Mouse (Mus musculus): ENCODE measurements around the gene Fbxl7.

The Fbxl7 gene

DNA sequence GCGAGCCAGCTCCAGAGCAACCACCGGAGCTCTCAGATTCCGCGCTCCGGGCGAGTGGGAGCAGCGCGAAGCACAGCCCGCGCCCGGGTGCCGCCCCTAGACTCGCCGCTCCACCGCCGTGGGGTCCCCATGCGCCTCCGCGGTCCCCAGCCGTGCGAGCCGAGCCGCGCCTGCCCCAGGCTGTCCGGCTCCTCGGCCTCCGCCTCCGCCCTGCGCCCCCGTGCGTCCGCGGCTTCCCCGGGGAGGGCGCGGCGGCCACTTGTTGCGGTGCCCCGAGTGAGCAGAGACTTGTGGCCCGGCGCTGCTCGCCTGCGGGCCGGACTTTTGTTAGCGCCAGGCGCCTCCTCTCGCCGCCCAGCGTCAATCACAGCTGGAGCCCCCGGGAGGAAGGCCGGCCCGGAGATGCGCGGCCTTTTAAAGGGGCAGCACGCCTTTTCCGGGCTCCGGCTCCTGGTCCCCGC, at the start of gene Fbxl7:
Fbxl7 (minus strand) TSS at position 330 of the 461 bp plus-strand sequence.
- peak; percentile 6 for DNase-seq

DNA sequence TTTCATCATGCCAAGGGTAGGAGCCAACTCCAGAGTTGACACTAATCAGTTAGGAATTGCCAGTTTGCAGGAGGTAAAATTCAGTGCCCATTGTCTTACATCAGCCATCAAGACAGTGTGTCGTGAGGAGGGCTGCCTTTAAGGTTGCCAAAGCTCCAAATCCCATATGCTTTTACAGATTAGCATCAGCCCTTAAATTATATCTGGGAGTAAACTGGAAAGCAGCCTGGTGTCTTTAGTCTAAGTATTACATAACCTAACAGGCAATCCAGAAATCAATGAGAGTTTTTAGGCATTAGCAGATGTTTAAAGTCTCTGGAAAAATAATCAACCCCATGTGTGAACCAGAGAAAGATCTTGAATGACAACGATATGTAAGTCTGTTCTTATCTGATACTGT, 26.6 kb upstream of the Fbxl7 start:
- DNase-seq = no peak

GRCm38 (mm10) chr15:26913427-26913826, 18.0 kb upstream of the Fbxl7 start:
- no peak for DNase-seq

GRCm38 (mm10) chr15:26895761-26896160, 381 bp upstream of the Fbxl7 start:
- no peak for DNase-seq

DNA sequence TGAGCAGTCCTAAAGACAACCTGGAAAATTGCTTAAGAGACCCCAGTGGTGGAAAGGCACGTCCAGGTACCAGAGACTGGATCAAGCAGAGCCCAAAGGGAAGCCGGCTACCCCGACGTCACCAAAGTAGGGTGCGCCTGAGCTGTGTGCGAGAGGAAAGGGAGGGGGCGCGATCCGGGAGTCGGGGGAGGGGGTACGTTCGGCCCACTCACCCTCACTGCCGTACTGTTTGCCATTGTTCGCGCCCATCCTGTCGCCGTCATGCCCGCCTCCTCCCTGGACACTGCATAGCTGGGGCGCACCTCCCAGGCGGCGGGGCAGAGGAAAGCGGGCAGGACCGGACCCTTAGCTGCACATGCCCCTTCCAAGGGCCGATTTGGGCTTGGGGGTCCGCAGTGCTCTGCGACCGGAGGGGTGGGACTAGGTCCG, 565 bp downstream of the Fbxl7 start:
- DNase-seq = no peak

DNA sequence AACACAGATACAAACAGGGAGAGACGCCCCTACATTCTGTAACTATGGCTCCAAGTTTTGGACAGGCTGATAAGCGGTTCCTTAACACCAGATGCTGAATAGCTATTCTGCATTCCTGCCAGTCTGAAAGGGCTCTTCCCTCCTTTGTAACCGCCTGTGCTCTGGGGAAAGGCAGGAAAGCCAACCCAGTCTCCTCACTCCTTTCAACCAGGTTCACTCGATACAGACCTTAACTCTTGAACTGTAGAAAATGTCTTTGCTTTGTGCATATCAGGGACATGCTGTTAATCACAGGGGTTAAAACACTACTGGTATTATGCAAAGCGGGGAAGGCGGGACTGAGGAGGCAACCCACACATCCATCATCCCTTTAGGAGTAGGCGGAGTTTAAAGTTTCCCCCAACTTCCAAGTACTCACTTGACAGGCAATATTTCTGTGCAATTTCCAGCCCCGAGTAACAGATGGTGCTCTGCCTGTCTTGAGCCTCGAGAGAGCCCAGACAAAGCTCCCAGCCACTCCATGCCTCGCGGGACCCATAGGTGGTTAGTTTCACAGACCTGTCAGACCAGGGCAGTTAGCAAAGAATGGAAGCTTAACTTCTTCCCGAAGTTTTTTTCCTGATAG, 1.2 kb downstream of the Fbxl7 start:
- DNase-seq = no peak

DNA sequence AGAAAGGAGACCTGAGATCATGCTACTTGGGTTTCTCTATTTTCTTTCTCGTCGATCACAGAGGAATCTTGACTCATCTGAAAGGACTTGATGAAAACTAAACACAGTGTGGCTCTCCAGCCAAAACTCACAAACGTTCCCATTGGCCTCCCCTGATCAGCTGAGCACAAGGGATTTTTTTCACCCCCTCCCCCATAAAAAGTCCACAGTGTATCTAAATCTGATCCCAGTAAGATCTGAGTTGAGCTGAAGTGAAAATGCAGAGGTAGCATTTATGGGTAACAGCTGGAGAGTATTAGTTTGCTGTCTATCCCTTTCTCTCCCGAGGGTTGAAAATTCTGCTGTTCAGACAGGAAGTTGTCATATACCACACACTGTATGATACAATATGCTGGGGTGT, 2.2 kb downstream of the Fbxl7 start:
- no peak for DNase-seq

GRCm38 (mm10) chr15:26889971-26890370, 5.4 kb downstream of the Fbxl7 start:
- no peak for DNase-seq

GRCm38 (mm10) chr15:26888170-26888569, 7.2 kb downstream of the Fbxl7 start:
- DNase-seq = no peak

DNA sequence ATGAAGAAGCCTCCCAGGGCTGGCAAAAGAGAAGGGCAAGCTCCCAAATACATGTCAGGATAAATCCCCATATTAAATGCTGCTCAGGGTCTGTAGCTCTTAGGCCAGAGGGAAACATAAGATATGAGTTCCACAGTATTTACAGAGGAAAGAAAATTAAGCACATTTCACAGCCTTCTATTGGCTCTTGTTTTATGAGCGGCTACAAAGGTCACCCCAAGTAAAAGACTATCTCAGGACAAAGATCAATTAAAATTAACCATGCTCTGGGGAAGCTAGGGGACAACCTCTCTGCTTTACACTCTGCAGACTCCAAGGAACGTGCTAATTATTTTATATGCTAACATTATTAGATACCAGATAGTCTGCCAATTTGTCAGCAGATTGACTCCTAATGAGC, 9.4 kb downstream of the Fbxl7 start:
- no peak for DNase-seq

- DNase-seq = no peak
These were observed 15.0 kb downstream of the Fbxl7 start for GRCm38 (mm10) chr15:26880212-26880956.

DNA sequence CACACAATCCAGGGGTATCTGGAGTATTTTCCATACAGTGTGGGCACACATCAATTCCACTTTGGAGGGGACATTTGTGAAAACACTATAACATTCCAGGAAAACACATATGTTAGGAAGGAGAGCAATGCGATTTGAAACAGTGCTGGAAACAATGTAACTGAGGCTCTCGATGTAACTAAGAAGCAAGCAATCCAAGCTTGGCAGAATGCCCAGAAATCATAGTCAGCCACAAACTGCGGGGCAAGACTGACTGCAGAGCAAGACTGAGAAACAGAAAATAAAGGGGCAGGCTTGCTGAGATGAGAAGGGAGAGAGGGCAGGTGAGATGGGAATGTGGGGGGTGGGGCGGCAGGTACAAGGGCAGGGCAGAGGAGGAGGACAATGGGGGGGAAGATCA, 19.7 kb downstream of the Fbxl7 start:
- no peak for DNase-seq

DNA sequence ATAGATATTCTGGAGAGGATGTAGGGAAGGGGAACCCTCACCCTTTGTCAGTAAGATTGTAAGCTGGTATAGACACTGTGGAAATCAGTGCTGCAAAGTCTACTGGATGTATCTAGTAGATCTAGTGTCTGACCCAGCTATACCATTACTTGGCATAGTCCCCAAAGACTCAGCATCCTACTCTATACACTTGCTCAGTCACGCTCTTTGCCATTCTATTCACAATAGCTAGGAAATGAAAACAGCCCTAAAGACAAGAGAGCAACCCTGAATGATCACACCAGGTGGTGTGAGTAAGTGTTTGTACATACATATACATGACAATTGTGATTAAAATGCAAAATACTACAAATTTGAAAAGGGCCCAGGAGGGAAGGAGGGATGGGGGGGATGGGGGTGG, 23.1 kb downstream of the Fbxl7 start:
- DNase-seq = no peak

GRCm38 (mm10) chr15:26869197-26869596, 26.2 kb downstream of the Fbxl7 start:
- DNase-seq = no peak

- DNase-seq = no peak
These were observed 27.9 kb downstream of the Fbxl7 start for GRCm38 (mm10) chr15:26867521-26867920.

DNA sequence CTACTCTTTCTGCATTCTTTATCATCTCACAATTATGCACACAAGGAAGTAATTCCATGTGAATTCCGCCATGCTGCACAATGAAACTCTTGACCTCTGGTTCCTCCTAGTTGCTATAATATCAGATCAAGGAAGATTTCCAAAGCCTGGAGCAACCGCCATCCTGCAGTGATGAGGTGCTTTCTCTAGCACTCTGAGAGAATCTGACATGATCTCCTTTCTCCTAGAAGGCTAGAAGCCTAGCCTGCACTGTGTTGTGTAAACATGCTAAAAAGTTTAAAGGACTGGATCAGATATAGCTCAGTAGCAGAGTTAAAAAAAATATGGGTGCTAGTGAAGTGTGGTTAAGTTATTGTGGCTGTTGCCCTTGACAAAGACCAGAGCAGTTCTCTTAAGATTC, 33.2 kb downstream of the Fbxl7 start:
- DNase-seq = no peak

DNA sequence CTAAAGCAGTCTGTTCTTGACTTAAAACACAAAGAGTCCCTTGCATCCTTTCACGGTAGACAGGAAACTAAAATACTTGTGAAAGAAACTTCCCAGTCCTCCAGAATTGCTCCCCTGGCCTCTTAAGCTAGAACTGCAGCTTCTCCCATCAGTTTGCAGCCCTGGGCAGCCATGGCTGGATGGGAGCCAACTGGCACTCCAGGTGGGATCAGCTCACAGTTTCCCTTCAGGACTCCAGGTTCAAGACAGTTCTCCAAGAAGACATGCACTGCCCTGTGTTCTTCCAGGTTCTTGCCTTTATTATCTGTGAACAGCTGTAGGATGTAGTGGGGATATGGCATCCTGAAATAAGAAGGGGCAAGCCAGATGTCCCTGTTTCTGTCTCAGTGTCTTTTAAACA, 45.8 kb downstream of the Fbxl7 start:
- no peak for DNase-seq

GRCm38 (mm10) chr15:26842216-26842615, 53.2 kb downstream of the Fbxl7 start:
- DNase-seq = no peak

DNA sequence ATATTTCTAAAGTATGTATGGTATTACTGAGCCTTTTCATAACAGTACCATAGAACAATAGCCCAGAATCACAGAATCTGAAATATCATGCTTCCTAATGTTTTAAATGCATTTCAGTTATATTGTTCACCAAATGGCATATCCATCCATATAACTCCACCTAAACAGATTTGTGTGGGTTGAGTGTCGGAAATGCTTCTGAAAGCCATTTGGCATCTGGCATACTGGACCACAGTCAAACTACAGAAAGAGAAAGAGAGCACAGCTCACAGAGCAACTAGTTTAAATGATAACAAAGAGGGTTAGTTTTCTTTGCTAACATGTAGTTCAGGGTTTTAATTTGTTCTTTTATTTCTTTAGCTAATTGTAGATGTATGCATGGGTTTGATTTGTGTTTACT, 57.0 kb downstream of the Fbxl7 start:
- no peak for DNase-seq

DNA sequence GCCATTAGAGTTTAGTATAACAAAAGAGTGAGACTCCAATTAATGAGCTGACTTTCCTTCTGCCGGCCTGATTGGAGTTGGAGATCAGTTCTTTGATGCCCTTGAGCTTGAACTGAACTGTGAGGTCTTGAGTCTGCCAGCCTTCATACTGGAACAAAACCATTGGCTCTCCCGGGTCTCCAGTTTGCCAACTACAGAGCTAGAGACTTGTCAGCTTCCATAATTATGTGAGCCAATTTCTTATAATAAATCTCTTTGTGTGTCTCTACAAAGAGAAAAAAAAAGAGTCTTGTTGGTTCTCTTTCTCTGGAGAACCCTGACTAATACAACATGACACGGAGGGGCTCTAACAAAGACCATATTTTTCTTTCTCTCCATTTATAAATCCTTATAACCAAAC, 58.2 kb downstream of the Fbxl7 start:
- DNase-seq = no peak

DNA sequence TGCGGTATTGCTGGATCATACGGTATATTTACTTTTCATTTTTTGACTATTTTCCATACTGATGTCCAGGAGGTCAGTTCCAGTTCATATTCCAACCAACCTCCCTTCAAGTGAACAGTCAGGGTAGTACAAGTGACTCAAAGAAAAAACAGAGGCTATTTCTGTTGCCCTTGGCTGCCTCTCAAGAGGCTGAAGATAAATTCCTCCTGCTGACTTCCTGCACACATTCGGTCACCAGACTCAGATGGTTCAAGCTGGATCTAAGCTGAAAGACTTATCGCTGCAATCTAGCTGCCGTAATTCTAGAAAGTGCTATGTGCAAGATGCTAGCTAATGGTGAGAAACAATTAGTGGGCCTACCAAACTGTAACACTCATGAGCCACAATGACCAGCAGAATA, 61.0 kb downstream of the Fbxl7 start:
- DNase-seq = no peak

DNA sequence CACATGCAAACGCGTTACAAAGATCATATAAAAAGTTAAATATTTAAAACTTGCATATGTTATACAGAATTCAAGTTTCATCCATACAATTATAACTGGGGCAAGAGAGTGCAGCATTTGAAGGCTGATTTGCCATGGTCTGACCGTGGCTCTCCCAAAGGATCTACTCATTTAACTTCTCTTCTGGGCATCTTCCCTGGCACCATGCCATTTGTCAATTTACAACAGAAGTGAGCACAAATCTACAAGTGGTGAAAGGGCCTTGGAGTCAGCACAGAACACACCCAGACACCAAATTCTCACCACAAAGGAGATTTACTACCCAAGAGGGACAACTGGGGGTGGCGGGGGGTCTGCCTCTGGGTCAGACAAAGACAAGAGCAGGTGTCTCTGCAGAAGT, 64.2 kb downstream of the Fbxl7 start:
- DNase-seq = no peak

DNA sequence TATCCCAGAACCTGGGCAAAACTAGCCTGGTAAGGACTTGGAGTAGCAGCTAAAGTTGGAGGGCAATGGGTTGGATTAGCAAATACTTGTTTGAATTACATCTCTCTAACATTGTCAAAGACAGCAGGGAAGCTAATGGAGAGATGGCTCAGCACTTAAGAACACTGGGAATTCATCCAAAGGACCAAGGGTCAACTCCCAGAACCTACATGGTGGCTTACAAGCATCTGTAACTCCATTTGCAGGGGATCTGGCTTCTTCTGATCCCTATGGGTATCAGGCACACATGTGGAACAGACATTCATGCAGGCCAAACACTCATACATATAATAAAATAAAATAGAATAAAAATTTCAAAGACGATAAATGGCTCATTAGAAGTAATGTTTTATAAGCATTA, 78.4 kb downstream of the Fbxl7 start:
- DNase-seq = no peak

DNA sequence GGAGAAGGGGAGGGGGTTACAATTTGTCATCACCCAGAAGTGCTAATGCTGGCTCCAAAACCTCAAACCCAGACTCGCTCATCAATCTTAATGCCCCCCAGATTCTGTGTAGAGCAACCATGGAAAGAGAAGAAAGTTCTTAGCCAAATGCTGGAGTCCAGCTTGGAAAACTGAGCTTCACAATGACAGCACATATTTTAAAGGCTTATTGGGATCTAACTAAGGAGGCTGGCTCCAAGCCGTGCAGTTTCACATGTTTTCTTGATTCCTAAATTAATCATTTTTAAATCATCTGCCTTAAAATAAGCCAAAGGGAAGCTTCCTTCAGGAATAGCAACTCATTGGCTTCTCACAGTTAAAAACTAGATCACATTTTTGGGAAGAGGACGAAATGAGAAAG, 82.5 kb downstream of the Fbxl7 start:
- no peak for DNase-seq

DNA sequence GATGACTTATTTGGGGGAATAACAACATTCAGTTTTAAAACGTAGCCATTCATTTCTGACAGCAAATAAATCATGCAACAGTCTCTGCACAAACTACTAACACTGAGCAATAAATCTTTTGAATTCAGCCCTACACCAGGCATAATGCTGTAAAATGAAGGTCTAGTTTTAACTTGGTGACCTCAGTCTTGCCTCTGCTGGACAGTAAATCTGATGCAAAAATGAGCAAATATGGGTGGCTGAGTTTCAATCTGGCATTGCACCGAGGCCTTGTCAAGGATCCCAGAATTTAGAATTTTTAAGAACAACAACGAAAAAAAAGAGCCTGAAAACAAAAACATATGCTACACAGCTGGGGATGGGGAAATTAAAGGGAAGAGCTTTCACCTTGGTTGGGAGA, 85.8 kb downstream of the Fbxl7 start:
- DNase-seq = no peak
